Mouse (Mus musculus) myocyte (in vitro differentiated cells): ENCODE measurements around the gene Cd320.

Source experiments
- CEBPB ChIP-seq: IDR thresholded peaks from 2 replicates; pipeline ENCODE4 v1.6.1; 2011; ENCODE audit warnings: mild to moderate bottlenecking, moderate library complexity; ENCODE audit not compliant: poor library complexity, insufficient read depth, severe bottlenecking
- E2F4 ChIP-seq: IDR thresholded peaks from one replicate; pipeline ENCODE4 v1.6.1; 2011; ENCODE audit warnings: mild to moderate bottlenecking, control low read depth, moderate library complexity; ENCODE audit not compliant: insufficient read depth
- MAX ChIP-seq: IDR thresholded peaks from one replicate; pipeline ENCODE4 v1.6.1; 2011; ENCODE audit warnings: low read depth, mild to moderate bottlenecking, control low read depth
- MYOD1 ChIP-seq, 3 experiments: IDR thresholded peaks; one replicate each; pipeline ENCODE4 v1.6.1; 2011; ENCODE audit warnings: control low read depth in 2 of 3, low read depth in 2 of 3, mild to moderate bottlenecking in 2 of 3, moderate library complexity in 1 of 3; ENCODE audit not compliant: insufficient read length in 2 of 3, control insufficient read depth in 1 of 3
- MYOG ChIP-seq, 3 experiments: IDR thresholded peaks; one replicate each; pipeline ENCODE4 v1.6.1; 2011; ENCODE audit warnings: control low read depth in 2 of 3, low read depth in 2 of 3, mild to moderate bottlenecking in 2 of 3; ENCODE audit not compliant: insufficient read length in 2 of 3, control insufficient read depth in 1 of 3, insufficient read depth in 1 of 3
- POLR2A ChIP-seq: IDR thresholded peaks from one replicate; pipeline ENCODE4 v1.6.1; 2011; ENCODE audit warnings: low read depth, mild to moderate bottlenecking, control low read depth, moderate library complexity; ENCODE audit not compliant: insufficient read length
- POLR2AphosphoS2 ChIP-seq: IDR thresholded peaks from one replicate; pipeline ENCODE4 v1.6.1; 2011; ENCODE audit warnings: low read depth, control low read depth; ENCODE audit not compliant: insufficient read length
- REST ChIP-seq: IDR thresholded peaks from one replicate; pipeline ENCODE4 v1.6.1; 2011; ENCODE audit warnings: mild to moderate bottlenecking, control low read depth, moderate library complexity; ENCODE audit not compliant: insufficient read depth, insufficient read length
- TCF12 ChIP-seq: IDR thresholded peaks from one replicate; pipeline ENCODE4 v1.6.1; 2011; ENCODE audit warnings: mild to moderate bottlenecking, control low read depth; ENCODE audit not compliant: poor library complexity, insufficient read depth, severe bottlenecking
- TCF3 ChIP-seq: IDR thresholded peaks from one replicate; pipeline ENCODE4 v1.6.1; 2011; ENCODE audit warnings: low read depth, control low read depth; ENCODE audit not compliant: insufficient read length
- USF1 ChIP-seq: IDR thresholded peaks from one replicate; pipeline ENCODE4 v1.6.1; 2011; ENCODE audit warnings: low read depth, mild to moderate bottlenecking, control low read depth, moderate library complexity

GRCm38 (mm10) chr17:33857816-33858215 lies 14.9 kb downstream of the Cd320 start:
- no peak for TF ChIP-seq POLR2AphosphoS2
- TF ChIP-seq POLR2A: no peak
- no peak for TF ChIP-seq TCF3
- TF ChIP-seq MAX: no peak
- no peak for TF ChIP-seq E2F4
- TF ChIP-seq USF1: no peak
- TF ChIP-seq MYOG (IDR thresholded peaks at IDR 0.05; ENCODE audit: control insufficient read depth in 1 of 3, insufficient read depth in 1 of 3, insufficient read length in 2 of 3, low read depth in 2 of 3): no peak
- no peak for TF ChIP-seq TCF12
- no peak for TF ChIP-seq MYOD1 (IDR thresholded peaks at IDR 0.05; ENCODE audit: control insufficient read depth in 1 of 3, insufficient read length in 2 of 3, low read depth in 2 of 3)
- TF ChIP-seq CEBPB: no peak
- TF ChIP-seq REST: no peak
